Mouse (Mus musculus): ENCODE data around the gene Kifc5b. TPM values are rescaled to one million over a fixed set of nuclear protein-coding genes. Genes with fewer than 3 reads are reported as not detected.
"Not testable (repeated sequence)": the region's sequence is repeated elsewhere in the genome, so short reads cannot be mapped to it uniquely, and the experiment has no call there.

The Kifc5b gene
- polyA plus RNA-seq, 1 experiment from 2014 or later: 20.8 TPM

- ATAC-seq (no peak), DNase-seq (ENCODE audit: low read depth, low spot score) (no peak)
- H3K27me3 ChIP-seq: no peaks in the 10 kb centered on the region
- in situ Hi-C loops (cut with MboI; ENCODE audit: low pct_unique_long_range_greater_than_20kb): no loop called here
- TF ChIP-seq CTCF (IDR thresholded peaks at IDR 0.05): no peak
- ChIA-PET POLR2A (no interaction called here), CTCF (interaction anchor here (1.2 kb wide), 1 partner anchor 110 kb away, joined by 4 read pairs; the partner anchor contains the start of gene Bak1)
Observed at GRCm38 (mm10) chr17:26918343-26918742, 1.5 kb downstream of the Kifc5b start.

DNA sequence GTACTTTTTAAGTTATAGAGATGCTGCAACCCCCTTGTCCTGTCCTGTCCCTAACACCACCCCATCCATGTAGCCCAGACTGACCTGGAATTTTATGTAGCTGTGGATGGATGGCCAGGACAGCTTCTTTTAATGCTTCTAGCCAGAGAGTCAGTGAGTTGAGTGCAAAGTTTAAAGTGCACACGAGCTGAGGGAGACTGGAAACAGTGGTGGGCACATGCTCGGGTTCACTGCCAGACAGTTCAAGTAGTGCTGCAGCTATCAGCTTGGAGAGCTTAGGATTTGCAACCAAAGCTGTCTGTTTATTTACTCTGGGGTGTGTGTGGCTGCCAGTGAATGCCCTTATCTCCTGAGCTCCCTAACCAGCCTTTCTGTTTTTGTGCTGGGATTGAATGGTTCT lies 2.6 kb downstream of the Kifc5b start:
- ATAC-seq; in situ Hi-C loops (cut with MboI; ENCODE audit: low pct_unique_long_range_greater_than_20kb); H3K27me3 ChIP-seq; DNase-seq (ENCODE audit: low read depth, low spot score); POLR2A ChIA-PET: not testable (repeated sequence)
- CTCF ChIA-PET: interaction anchor here (1.2 kb wide), 1 partner anchor 109 kb away, joined by 4 read pairs; the partner anchor contains the start of gene Bak1

- POLR2A ChIA-PET; H3K27me3 ChIP-seq; CTCF ChIA-PET; DNase-seq (ENCODE audit: low read depth, low spot score); in situ Hi-C loops (cut with MboI; ENCODE audit: low pct_unique_long_range_greater_than_20kb): not testable (repeated sequence)
- ATAC-seq: peak; percentile 45
Observed at GRCm38 (mm10) chr17:26922368-26922767, 5.5 kb downstream of the Kifc5b start.

DNA sequence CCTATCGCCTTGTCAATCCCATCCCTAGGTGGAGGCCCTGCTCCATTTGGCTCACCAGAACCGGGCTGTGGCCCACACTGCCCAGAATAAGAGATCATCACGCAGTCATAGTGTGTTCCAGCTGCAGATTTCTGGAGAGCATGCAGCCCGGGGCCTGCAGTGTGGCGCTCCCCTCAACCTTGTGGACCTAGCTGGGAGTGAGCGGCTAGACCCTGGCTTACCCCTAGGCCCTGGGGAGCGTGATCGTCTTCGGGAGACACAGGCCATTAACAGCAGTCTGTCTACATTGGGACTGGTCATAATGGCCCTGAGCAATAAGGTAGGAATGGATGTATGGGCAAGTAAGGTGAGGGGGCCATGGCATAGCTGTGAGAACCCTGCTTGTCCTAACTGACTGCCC lies 8.5 kb downstream of the Kifc5b start:
- CTCF ChIA-PET: not testable (repeated sequence)
- in situ Hi-C loops (cut with MboI; ENCODE audit: low pct_unique_long_range_greater_than_20kb): loop anchor here (25.0 kb wide), 1 partner anchor 187 kb away; no protein-coding TSS in a partner anchor

DNA sequence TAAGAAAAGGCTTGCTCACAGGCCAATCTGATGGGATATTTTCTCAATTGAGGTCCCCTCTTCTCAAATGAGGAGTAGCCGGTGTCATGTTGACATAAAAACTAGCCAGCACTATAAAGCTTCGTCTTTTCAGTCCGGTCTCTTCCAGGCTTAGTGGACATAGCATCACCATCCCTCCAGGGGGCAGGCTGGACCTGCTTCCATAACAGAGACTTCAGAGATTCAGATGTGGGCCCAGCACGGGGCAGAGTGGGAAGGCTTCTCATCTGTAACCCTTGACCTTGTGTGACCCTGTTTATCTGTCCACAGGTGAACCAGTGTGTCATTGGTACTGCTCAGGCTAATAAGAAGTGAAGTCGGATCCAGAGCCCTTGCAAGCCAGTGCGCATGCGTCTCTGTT lies 14.9 kb downstream of the Kifc5b start:
- not testable (repeated sequence) for DNase-seq (ENCODE audit: low read depth, low spot score); H3K27me3 ChIP-seq; ATAC-seq
- in situ Hi-C loops (cut with MboI; ENCODE audit: low pct_unique_long_range_greater_than_20kb): loop anchor here (5.0 to 25.0 kb wide), 2 partner anchors 96 to 181 kb away; partner anchors contain the start of gene Bak1
- ChIA-PET POLR2A (interaction anchor here (1.0 to 1.1 kb wide), 2 partner anchors 42 to 96 kb away, joined by 3 read pairs; partner anchors contain the start of genes Bak1 and Zbtb9), CTCF (interaction anchor here (0.8 to 1.6 kb wide), 4 partner anchors 41 to 156 kb away, joined by 3 to 4 read pairs (median 4); partner anchors contain the start of gene Zbtb9)

More for the DNA sequence above, 8.5 kb downstream of the Kifc5b start:
- H3K27me3 ChIP-seq; DNase-seq (ENCODE audit: low read depth, low spot score); POLR2A ChIA-PET; ATAC-seq: not testable (repeated sequence)

GRCm38 (mm10) chr17:26932839-26933398 lies 16.0 kb downstream of the Kifc5b start, which contains the start of gene Phf1:
TSS of gene Phf1 (plus strand) at chr17:26933052.
- no peak for TF ChIP-seq CTCF (IDR thresholded peaks at IDR 0.05)
- ChIA-PET POLR2A (interaction anchor here (0.6 to 1.2 kb wide), 2 partner anchors 79 to 97 kb away, joined by 4 to 7 read pairs; no protein-coding TSS in a partner anchor), CTCF (interaction anchor here (1.6 kb wide), 1 partner anchor 10 kb away, joined by 3 read pairs; no protein-coding TSS in a partner anchor)
- DNase-seq (ENCODE audit: low read depth, low spot score) (peak; percentile 63), ATAC-seq (peak; percentile 66)
- in situ Hi-C loops (cut with MboI; ENCODE audit: low pct_unique_long_range_greater_than_20kb): loop anchor here (5.0 to 25.0 kb wide), 2 partner anchors 94 to 179 kb away; partner anchors contain the start of gene Bak1
- H3K27me3 ChIP-seq: no peaks in the 10 kb centered on the region

DNA sequence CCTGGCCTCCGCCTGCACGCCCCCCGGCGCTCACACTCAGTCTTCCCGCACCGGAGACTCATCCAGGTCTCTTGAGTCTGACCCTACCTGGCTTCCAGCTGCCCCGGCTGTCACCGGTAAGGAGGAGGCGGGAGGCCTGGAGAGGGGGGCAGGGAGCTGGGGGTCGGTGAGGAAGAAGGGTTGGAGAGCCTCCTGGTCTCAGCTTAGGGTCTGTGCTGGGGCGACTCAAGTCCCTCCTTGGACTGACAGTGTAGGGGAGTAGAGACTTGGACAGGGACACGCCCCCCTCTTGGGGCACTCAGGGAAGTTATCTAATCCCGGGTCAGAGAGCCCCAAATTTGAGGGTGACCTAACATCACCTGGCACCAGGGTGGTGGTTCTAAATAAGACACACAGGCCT lies 16.5 kb downstream of the Kifc5b start:
- no peak for TF ChIP-seq CTCF (IDR thresholded peaks at IDR 0.05)
- DNase-seq (ENCODE audit: low read depth, low spot score): no peak
- in situ Hi-C loops (cut with MboI; ENCODE audit: low pct_unique_long_range_greater_than_20kb): loop anchor here (5.0 to 25.0 kb wide), 2 partner anchors 94 to 179 kb away; partner anchors contain the start of gene Bak1
- ChIA-PET POLR2A (interaction anchor here (0.6 to 1.2 kb wide), 2 partner anchors 78 to 96 kb away, joined by 4 to 7 read pairs; no protein-coding TSS in a partner anchor), CTCF (interaction anchor here (1.6 kb wide), 1 partner anchor 10 kb away, joined by 3 read pairs; no protein-coding TSS in a partner anchor)
- no peaks in the 10 kb centered on the region for H3K27me3 ChIP-seq
- no peak for ATAC-seq

GRCm38 (mm10) chr17:26933885-26934827 lies 17.3 kb downstream of the Kifc5b start:
- in situ Hi-C loops (cut with MboI; ENCODE audit: low pct_unique_long_range_greater_than_20kb): loop anchor here (5.0 to 25.0 kb wide), 2 partner anchors 93 to 178 kb away; partner anchors contain the start of gene Bak1
- CTCF ChIA-PET: interaction anchor here (1.6 kb wide), 1 partner anchor 9 kb away, joined by 3 read pairs; no protein-coding TSS in a partner anchor
- POLR2A ChIA-PET: interaction anchor here (1.2 kb wide), 1 partner anchor 95 kb away, joined by 4 read pairs; no protein-coding TSS in a partner anchor
- TF ChIP-seq CTCF (IDR thresholded peaks at IDR 0.05): no peak
- no peak for ATAC-seq
- H3K27me3 ChIP-seq: no peaks in the 10 kb centered on the region
- no peak for DNase-seq (ENCODE audit: low read depth, low spot score)

DNA sequence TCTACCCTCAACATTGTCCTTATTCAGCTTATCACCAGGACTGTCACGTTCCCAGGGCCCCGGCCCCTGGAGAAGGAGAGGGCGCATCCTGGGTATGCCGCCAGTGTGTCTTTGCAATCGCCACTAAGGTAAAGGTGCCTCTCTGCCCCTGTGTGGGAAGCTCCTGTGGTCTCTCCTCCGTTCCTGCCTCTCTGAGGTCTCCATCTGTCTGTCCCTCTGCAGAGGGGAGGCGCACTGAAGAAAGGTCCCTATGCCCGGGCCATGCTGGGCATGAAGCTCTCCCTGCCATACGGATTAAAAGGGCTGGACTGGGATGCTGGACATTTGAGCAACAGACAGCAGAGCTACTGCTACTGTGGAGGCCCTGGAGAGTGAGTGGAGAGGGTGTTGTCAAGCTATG lies 18.1 kb downstream of the Kifc5b start:
- POLR2A ChIA-PET: no interaction called here
- CTCF ChIA-PET: no interaction called here
- DNase-seq (ENCODE audit: low read depth, low spot score): no peak
- no peaks in the 10 kb centered on the region for H3K27me3 ChIP-seq
- no peak for ATAC-seq
- no peak for TF ChIP-seq CTCF (IDR thresholded peaks at IDR 0.05)
- in situ Hi-C loops (cut with MboI; ENCODE audit: low pct_unique_long_range_greater_than_20kb): loop anchor here (25.0 kb wide), 1 partner anchor 177 kb away; no protein-coding TSS in a partner anchor

DNA sequence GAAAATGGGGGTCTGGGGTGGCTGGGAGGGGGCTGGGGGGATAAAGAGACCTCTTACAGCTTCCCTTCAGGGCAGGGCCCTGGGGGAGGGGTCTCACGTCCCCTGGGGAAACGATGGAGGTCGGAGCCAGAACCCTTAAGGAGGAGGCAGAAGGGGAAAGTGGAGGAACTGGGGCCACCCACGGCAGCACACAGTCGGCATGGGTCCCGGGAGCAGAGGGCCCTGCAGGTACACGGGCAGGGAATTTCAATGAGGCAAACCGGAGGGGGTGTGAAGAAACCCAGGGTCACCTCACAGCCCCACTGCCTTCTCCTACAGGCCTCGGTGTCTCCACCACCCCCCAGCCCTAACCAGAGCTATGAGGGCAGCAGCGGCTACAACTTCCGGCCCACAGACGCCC lies 19.6 kb downstream of the Kifc5b start:
- in situ Hi-C loops (cut with MboI; ENCODE audit: low pct_unique_long_range_greater_than_20kb): loop anchor here (25.0 kb wide), 1 partner anchor 176 kb away; no protein-coding TSS in a partner anchor
- TF ChIP-seq CTCF (IDR thresholded peaks at IDR 0.05): no peak
- ChIA-PET POLR2A (interaction anchor here (0.6 kb wide), 1 partner anchor 168 kb away, joined by 5 read pairs; no protein-coding TSS in a partner anchor), CTCF (no interaction called here)
- DNase-seq (ENCODE audit: low read depth, low spot score): no peak
- no peaks in the 10 kb centered on the region for H3K27me3 ChIP-seq
- ATAC-seq: no peak

Data from Patski (cell line).